Mouse (Mus musculus): ENCODE data around the gene Castor1.

The Castor1 gene

GRCm38 (mm10) chr11:4206563-4206962 is 11.5 kb upstream of the Castor1 start:
- in situ Hi-C loops (cut with MboI, MseI): loop anchor here (5.0 kb wide), 1 partner anchor 69 kb away; the partner anchor contains the start of gene Rnf215

DNA sequence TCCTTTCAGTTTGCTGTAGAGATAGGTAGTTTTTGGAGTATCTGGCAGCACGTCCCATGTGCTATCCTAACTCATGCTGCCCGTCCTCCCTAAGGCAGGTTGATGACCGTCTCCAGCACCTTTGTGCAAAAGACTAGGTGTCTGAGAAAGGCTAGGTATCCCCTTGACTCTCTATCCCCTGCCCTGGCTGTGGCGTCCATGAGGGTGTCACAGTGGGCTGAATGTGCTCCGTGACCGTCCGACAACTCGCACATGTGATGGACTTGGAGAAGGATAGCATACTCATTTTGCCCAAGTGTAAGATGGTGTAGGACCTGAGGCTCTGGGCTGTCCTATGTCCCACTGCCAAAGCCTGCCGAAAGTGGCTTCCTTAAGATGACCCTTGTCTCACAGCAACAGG is 10.4 kb upstream of the Castor1 start:
- in situ Hi-C loops (cut with MboI, MseI): loop anchor here (5.0 kb wide), 1 partner anchor 70 kb away; the partner anchor contains the start of gene Rnf215

GRCm38 (mm10) chr11:4209556-4209955 is 8.5 kb upstream of the Castor1 start:
- in situ Hi-C loops (cut with MboI, MseI): loop anchor here (5.0 kb wide), 1 partner anchor 72 kb away; the partner anchor contains the start of gene Rnf215

DNA sequence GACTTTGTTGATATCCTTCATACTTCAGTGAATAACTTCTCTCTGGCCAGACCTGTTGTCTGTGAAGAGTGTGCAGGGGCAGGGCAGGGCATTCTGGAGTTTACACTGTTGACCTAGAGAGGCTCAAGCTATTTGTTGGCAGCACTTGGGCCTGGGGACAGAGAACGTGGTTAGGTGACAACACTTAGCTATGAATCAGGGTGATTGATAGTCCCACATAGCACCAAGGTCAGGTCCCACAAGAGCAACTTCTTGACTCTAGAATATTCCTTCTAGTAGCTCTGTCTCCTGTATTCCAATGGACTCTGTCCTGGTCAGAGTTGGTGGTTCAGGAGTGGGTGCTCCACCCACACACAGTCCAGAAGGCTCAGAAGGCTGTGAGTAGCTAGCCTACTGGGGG is 7.2 kb upstream of the Castor1 start:
- in situ Hi-C loops (cut with MboI, MseI): loop anchor here (5.0 kb wide), 1 partner anchor 38 kb away; no protein-coding TSS in a partner anchor

- in situ Hi-C loops (cut with MboI, MseI): loop anchor here (5.0 kb wide), 1 partner anchor 41 kb away; no protein-coding TSS in a partner anchor
Measured at GRCm38 (mm10) chr11:4213107-4213506, 4.9 kb upstream of the Castor1 start.

DNA sequence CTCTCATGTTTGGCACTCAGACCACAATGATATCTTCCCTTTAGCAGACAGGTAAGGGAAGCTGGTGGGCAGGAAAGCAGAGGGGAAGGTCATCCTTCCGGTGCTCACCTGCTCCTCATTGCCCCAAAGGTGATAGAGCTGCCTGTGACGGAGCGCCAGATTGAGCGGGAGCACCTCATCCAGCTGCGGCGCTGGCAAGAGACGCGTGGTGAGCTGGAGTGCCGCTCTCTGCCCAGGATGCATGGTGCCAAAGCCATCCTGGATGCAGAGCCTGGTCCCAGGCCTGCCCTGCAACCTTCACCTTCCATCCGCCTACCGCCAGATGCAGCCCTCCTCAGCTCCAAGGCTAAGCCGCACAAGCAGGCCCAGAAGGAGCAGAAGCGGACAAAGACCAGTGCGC is 3.5 kb upstream of the Castor1 start:
- in situ Hi-C loops (cut with MboI, MseI): loop anchor here (5.0 kb wide), 1 partner anchor 42 kb away; no protein-coding TSS in a partner anchor

DNA sequence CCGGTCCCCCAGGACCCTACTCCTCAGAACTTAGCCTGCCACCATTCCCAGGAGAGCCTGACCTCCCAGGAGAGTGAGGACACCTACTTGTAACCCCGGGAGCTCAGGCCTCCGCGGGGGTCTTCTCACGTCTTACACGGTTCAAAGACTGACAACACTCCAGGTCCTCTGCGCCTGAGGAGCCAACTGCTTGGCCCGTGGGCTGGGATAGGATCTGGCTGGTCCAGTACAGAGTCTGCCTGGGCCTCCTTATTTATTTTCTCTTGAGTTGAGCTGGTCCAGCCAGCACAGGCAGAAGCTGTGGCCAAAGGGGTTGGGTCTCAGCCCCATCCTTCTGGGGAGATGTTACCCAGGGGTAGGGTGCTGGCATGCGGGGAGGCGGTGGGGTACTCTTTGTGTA is 3.0 kb upstream of the Castor1 start:
- in situ Hi-C loops (cut with MboI, MseI): no loop called here

- in situ Hi-C loops (cut with MboI, MseI): no loop called here
Measured at GRCm38 (mm10) chr11:4216248-4217000, 1.6 kb upstream of the Castor1 start.

DNA sequence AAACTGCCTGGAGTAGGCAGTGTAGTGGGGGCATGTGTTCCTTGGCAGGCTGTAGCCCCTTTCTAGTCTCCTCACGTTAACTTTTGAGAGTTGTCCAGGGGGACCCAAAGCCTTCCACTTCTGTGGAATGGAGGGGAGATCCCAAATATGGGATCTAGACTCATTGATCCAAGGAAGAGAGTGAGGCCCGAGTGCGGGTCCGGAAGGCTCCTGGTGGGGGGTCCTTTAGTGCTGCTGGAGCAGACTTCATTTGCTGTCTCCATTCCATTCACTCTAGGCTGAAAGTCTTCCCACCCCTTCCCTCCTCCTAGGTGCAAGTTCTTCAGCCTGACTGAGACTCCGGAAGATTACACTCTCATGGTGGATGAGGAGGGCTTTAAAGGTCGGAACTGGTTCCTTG is 612 bp downstream of the Castor1 start:
- in situ Hi-C loops (cut with MboI, MseI): no loop called here

DNA sequence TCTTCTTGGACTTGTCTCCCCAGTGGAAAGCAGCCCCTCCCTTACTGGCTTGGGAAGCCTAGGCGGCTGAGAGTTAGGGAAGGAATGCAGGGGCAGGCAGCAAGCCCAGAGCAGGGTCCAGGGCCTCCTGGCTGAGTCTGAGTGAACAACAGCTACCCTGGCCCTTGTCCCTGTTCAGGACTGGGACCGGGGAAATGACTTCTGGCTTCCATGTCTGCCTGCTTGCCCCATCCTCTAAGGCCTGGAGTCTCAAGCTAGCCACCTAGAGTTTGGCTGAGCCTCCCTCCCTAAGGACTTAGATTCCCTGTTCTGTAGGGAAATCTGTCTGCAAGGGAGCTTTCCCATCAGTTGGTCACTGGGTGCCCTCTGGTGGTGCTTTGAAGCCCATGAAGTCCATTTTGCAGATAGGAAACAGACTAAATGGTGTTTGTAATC is 1.3 kb downstream of the Castor1 start:
- in situ Hi-C loops (cut with MboI, MseI): no loop called here

DNA sequence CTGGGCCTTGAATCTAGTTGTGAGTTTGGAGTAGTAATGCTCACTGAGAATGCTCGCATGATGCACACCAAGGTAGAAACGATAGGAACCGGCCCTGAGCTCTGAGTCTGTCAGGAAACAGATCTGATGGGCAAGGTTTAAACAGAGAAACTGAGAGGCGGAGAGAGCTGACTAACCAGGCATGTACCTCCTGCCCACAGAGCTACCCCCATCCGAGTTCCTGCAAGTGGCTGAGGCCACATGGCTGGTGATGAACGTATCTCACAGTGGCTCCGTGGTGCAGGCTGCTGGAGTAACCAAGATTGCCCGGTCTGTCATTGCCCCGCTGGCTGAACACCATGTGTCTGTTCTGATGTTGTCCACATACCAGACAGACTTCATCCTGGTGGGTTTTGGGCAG is 1.9 kb downstream of the Castor1 start:
- in situ Hi-C loops (cut with MboI, MseI): loop anchor here (5.0 kb wide), 1 partner anchor 37 kb away; the partner anchor contains the start of gene Lif

GRCm38 (mm10) chr11:4220443-4221400 is 2.7 kb downstream of the Castor1 start:
- in situ Hi-C loops (cut with MboI, MseI): loop anchor here (5.0 kb wide), 1 partner anchor 37 kb away; the partner anchor contains the start of gene Lif

DNA sequence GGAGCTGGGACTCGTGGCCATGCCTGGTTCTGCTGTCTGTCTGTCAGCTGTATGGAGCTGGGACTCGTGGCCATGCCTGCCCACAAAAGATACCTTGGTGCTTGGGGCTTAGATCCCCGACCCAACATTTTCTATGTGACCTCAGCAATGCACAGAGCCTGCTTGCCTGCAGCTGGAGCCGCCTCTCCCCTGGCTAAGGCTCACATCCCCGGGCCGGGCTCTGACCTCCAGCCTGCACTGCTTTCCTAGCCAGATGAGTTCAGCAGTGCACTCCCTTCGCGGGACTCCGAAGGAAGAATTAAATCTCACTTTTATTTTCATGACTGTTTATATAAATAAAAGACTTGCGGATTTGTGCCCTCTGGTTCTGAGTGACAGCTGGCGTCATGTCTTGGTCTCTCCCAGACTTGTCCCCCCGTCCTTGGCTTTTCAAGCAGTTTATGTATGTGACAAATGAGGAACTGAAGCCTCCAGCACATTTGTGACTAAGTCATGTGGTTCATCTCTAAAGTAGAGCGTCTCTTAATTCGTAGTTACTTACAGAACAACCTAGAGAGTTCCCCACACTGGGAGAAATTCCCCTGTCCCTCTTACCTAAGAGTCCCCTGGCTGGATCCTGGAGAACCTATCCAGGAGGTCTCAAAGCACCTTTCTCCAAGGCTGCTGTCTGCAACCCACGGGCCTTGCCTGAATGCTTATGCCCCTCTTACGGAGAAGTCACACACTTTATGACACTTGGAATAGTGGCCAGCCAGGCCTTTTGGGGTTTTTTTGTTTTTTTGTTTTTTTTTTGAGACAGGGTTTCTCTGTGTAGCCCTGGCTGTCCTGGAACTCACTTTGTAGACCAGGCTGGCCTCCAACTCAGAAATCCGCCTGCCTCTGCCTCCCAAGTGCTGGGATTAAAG is 4.3 kb downstream of the Castor1 start:
- in situ Hi-C loops (cut with MboI, MseI): loop anchor here (5.0 kb wide), 1 partner anchor 35 kb away; the partner anchor contains the start of gene Lif

- in situ Hi-C loops (cut with MboI, MseI): loop anchor here (5.0 kb wide), 1 partner anchor 34 kb away; the partner anchor contains the start of gene Lif
Measured at GRCm38 (mm10) chr11:4223393-4224188, 5.6 kb downstream of the Castor1 start.

DNA sequence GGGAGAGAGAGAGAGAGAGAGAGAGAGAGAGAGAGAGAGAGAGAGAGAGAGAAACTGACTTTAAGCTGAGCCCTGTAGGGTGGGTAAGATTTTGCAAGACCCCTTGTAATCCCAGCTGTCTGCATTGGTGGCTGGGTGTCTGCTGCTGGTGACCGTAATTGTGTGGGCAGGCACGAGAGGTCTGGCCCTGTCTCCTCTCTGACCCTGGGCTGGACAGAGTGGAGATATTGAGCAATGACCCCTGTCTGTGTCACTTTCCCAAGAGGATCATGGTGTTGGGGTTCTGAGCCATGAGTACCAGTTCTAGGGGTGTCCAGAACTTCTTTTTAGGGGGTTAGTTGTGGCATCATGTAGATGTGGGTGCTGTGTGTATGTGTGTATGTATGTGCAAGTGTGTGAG is 6.2 kb downstream of the Castor1 start:
- in situ Hi-C loops (cut with MboI, MseI): loop anchor here (5.0 kb wide), 1 partner anchor 33 kb away; the partner anchor contains the start of gene Lif

- in situ Hi-C loops (cut with MboI, MseI): no loop called here
Measured at GRCm38 (mm10) chr11:4226569-4227325, 8.7 kb downstream of the Castor1 start.

DNA sequence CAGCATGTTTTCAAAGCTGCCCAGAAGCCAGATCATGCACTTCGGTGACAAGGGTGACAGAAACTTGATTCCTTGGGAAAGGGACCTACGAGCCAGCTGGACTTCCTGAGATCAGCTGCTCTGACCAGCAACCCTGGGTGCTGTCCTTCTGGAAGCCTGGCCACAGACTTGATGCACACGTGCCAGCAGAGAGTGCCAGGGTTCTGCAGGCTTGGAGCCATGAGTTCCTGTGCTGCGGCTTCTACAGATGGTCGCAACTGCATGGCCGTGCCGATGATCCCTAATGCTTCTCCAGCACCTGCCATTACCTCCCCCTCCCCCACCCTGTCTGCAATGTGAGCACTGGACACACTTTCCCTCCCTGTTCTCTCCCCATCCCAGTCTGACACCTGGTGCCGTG is 10.4 kb downstream of the Castor1 start:
- in situ Hi-C loops (cut with MboI, MseI): no loop called here

DNA sequence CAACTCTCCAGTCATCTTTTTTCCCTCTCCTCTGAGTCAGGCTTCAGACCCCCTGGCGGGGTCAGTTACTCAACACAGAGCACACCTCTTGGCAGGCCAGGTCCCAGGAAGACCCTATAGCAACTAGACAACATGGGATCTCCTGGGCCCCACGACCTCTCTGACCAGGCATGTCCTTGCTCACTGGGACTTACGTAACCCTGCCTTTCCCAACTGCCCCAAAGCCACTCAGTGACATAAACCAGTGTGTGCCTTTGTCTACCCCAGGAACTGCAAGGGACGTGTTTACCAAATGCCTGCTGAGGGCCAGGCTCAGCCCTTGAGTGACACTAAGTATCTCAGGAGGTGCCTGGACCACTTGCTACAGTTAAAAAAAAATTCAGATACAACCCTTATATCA is 11.8 kb downstream of the Castor1 start:
- in situ Hi-C loops (cut with MboI, MseI): no loop called here

DNA sequence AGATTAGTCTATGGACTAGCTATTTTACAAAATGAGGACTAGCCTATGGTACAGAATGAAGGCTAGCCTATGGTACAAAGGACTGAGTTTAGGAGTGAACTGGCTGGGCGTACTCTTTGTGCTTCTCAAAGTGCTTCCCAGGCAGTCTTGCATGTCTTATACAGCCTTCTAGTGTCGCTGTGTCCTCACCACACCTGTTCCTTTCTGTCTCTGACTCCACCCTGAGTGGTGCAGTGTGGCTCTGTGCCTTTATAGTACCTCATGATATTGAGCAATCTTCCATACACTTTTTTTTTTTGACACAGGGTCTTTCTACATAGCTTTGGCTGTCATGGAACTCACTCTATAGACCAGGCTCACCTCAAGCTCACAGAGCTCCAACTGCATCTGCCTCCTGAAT is 13.4 kb downstream of the Castor1 start:
- in situ Hi-C loops (cut with MboI, MseI): no loop called here
